Mouse (Mus musculus): ENCODE results near the gene Vmn2r92.
"Not testable (repeated sequence)": the region's sequence is repeated elsewhere in the genome, so short reads cannot be mapped to it uniquely, and the experiment has no call there.

Vmn2r92 gene

GRCm38 (mm10) chr17:18151587-18151986 is at the start of gene Vmn2r92:
Vmn2r92 (plus strand) TSS chr17:18151887.
- DNase-seq (ENCODE audit: low read depth, low spot score), result not testable (repeated sequence)

- not testable (repeated sequence) for DNase-seq (ENCODE audit: low read depth, low spot score)
Observed at GRCm38 (mm10) chr17:18102265-18102664, 49.4 kb upstream of the Vmn2r92 start.

DNA sequence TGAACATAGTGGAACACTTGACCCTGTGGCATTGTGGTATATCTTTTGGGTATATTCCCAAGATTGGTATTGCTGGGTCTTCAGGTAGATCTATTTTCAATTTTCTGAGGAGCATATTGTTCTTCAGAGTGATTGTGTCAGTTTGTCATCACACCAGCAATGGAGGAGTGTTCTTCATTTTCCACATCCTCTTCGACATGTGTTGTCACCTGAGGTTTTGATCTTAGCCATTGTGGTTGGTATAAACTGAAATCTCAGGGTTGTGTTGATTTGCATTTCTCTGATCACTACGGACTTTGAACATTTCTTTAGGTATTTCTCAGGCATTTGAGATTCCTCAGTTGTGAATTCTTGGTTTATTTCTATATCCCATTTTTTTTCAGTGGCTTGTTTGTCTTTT is 9.5 kb downstream of the Vmn2r92 start:
- not testable (repeated sequence) for DNase-seq (ENCODE audit: low read depth, low spot score)

DNA sequence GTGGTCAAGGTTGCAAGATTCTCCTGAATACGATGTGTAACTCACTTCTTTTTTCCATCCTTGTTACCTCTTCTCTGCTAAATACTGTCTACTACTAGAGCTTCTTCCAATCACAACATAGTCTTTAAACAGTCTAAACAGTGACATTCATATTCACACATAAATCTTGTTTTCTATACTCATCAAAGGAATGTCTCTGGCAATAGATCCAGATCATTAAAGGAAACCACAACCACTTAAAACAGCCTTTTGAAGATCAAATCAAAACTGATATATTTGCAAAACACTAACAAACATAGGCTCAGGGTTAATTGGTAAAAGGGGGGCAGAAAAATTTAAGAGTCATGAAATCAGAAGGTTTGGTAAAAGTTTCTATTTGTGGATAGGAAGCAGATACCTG is 38.0 kb downstream of the Vmn2r92 start:
- no peak for DNase-seq (ENCODE audit: low read depth, low spot score)

DNA sequence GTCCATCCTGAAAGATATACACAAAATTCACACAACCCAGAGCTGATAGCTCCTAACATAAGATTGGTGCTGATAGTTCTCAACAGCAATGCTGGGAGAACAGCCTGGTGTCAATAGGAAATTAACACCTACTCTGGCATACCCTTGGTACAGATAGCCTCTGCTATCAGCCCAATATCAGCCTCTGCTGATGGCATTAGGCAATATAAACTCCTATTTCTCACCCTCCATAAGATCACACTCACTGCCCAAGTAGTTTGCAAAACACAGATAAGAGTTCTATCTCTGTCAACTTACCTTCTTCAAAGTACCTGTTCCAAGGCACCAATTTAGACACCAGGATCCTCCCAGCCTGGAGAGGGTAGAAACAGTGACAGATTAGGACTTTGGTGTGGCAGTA is 69.6 kb downstream of the Vmn2r92 start:
- DNase-seq (ENCODE audit: low read depth, low spot score), result no peak

DNA sequence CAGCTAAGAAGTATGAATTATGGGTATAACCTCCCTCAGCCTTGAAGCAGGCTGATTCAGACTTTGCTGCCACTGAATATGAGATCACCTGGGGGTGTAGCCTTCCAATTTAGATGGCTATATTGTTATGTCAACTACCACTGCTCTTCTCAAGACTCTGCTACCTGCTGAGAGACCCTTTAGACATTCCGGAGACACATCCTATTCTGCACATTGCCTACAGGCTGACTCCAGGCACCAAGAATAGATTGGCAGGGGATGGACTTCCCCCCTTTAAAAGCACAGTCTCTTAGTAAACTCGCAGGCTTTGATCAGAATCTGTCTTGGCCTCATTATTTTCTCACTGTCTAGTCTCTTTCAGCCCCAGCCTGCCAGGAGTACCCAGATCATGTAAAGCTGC is 80.3 kb downstream of the Vmn2r92 start:
- peak; percentile 57 for DNase-seq (ENCODE audit: low read depth, low spot score)

DNA sequence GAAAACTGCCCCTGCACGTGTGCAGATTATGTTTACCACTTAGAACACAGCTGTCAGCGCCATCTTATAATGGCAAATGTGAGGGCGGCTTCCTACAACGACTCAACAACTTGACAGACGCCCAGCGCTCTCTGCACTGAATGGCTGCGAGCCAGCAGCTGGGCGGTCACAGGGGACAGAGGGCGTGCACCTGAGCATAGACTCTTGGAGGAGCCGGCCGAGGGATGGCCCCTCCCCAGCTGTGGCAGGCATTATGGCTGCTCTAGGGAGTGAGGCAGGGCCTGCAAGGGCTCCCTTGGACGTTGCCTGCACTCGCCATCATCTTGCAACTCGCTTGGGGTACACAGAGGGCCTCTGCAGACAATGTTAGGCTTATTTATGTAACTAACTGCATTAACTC is 85.2 kb downstream of the Vmn2r92 start:
- peak; percentile 61 for DNase-seq (ENCODE audit: low read depth, low spot score)

Measured in R1 (cell line).